Comparison of ENCODE assay signal across 18 mouse cellular contexts in genomic region chr10:123385641-123386040, GRCm38 (mm10).
"Had no signal": no experiment of that assay in that cellular context is flagged by ENCODE, and none has a peak within 500 bp of the region (broad histone marks: within the 10 kb centered on the region; RNA-seq: fewer than 3 reads in every experiment).

No protein-coding gene starts in this region.

- DNase-seq: lung, adult 18-20 months; lung, embryonic 14.5 days; lung, postnatal 10 days; lung, postnatal 4 days; retina, postnatal 1 day; right cerebral cortex, adult 18-20 months; right cerebral cortex, postnatal 25 days; right cerebral cortex, postnatal 4 days; spleen, adult 18-20 months; thymus, adult 2 months; thymus, postnatal 25 days; thymus, postnatal 4 days had no signal

- ATAC-seq: midbrain, embryonic 13.5 days; midbrain, embryonic 15.5 days had no signal

- H3K36me3 ChIP-seq: midbrain, embryonic 10.5 days; midbrain, embryonic 13.5 days; midbrain, embryonic 15.5 days; neural tube, embryonic 13.5 days; neural tube, embryonic 15.5 days had no signal

- H3K4me1 ChIP-seq: midbrain, embryonic 10.5 days; midbrain, embryonic 13.5 days; midbrain, embryonic 15.5 days; neural tube, embryonic 13.5 days; neural tube, embryonic 15.5 days had no signal

- H3K9me3 ChIP-seq: midbrain, embryonic 10.5 days; midbrain, embryonic 13.5 days; midbrain, embryonic 15.5 days; neural tube, embryonic 13.5 days; neural tube, embryonic 15.5 days had no signal

- H3K4me3 ChIP-seq: midbrain, embryonic 10.5 days; midbrain, embryonic 13.5 days; midbrain, embryonic 15.5 days; myocyte; neural tube, embryonic 13.5 days; neural tube, embryonic 15.5 days had no signal

- H3K27me3 ChIP-seq: midbrain, embryonic 13.5 days; midbrain, embryonic 15.5 days; neural tube, embryonic 13.5 days; neural tube, embryonic 15.5 days had no signal

- H3K4me2 ChIP-seq: lung, embryonic 14.5 days; midbrain, embryonic 13.5 days; midbrain, embryonic 15.5 days; neural tube, embryonic 13.5 days; neural tube, embryonic 15.5 days had no signal

- H3K9ac ChIP-seq: lung, embryonic 14.5 days; midbrain, embryonic 13.5 days; midbrain, embryonic 15.5 days; neural tube, embryonic 13.5 days; neural tube, embryonic 15.5 days had no signal

- H3K27ac ChIP-seq: midbrain, embryonic 10.5 days; midbrain, embryonic 13.5 days; midbrain, embryonic 15.5 days; neural tube, embryonic 13.5 days; neural tube, embryonic 15.5 days had no signal
